ENCODE assay signal across 8 mouse cellular contexts in the genomic region with DNA sequence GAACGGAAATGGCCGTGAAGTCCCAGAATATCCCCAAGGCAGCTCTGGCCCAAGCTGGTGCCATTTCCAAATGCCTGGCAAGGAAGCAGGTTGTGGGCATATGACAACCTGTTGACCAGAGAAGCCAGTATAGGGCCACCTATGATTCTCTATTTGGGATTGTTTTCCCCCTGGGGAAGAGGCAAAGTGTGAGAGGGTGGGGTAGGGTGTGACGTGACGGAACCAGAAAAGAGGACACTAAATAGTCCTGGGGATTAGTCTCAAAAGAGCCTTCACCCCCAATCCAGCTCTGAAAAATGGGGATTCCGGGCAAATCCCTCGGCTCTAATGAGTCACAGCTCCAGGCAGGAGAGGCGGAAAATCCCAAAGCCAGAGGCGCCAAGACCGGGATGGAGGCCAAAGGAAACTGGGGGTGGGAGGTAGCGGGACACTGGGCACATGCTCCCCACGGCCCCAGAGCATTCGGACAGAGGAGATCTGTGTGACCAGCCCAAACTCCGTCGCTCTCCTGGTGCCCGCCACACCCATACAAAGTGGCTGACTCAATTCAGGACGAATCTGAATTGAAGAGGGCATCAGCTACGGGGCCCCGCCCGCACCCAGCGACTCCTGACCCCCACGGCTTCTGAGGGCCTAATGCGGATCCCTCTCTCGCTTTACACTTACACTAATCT. TPM values are rescaled to one million over a fixed set of nuclear protein-coding genes. Genes with fewer than 3 reads are reported as not detected.
A peak's percentile ranks its signal among the peaks of the same experiment; 100 is the strongest.
DNase-seq lines count a peak whose midpoint lies in the region; ATAC-seq and TF ChIP-seq lines count a peak whose summit lies in the region.

No protein-coding gene starts in this region.

- peak overlapping the region; percentile 95 for H3K9ac ChIP-seq in liver, adult 2 months (ENCODE audit: low read depth, low read length)
- peak overlapping the region; percentile 90 for H3K9ac ChIP-seq in heart, postnatal 0 days (replicated peaks; ENCODE audit: low read depth, low read length)

- WGBS in liver, adult 2 months, result 9% methylated on average over 23 of the region's 23 CpGs
- WGBS in heart, postnatal 0 days, result 6% methylated on average over 23 of the region's 23 CpGs
- WGBS in midbrain, embryonic 10.5 days, result 4% methylated on average over 23 of the region's 23 CpGs

- H3K4me1 ChIP-seq in liver, adult 2 months (ENCODE audit: control insufficient read depth, insufficient read depth, low read length), result peaks cover 20% of the 10 kb centered on the region
- H3K4me1 ChIP-seq in embryonic fibroblast, embryonic 13.5 days (ENCODE audit: control insufficient read depth, insufficient read depth, low read length), result peaks cover 11% of the 10 kb centered on the region
- H3K4me1 ChIP-seq in heart, postnatal 0 days (ENCODE audit: control insufficient read depth, insufficient read depth), result peaks cover 35% of the 10 kb centered on the region
- H3K4me1 ChIP-seq in midbrain, embryonic 10.5 days, result peaks cover 58% of the 10 kb centered on the region

- no peaks in the 10 kb centered on the region for H3K36me3 ChIP-seq in liver, adult 2 months (ENCODE audit: control insufficient read depth, insufficient read depth, low read length)
- peaks cover 14% of the 10 kb centered on the region; the same call in 1 of the 2 replicates for H3K36me3 ChIP-seq in heart, postnatal 0 days (replicated peaks; ENCODE audit: control insufficient read depth, insufficient read depth, low read length)
- no peaks in the 10 kb centered on the region for H3K36me3 ChIP-seq in midbrain, embryonic 10.5 days

- no peak for TF ChIP-seq CTCF in liver, adult 2 months (IDR thresholded peaks at IDR 0.05; ENCODE audit: low read depth, low read length)
- TF ChIP-seq CTCF in embryonic fibroblast, embryonic 13.5 days (IDR thresholded peaks at IDR 0.05; ENCODE audit: borderline replicate concordance, insufficient read depth, low read length), result no peak
- TF ChIP-seq CTCF in heart, postnatal 0 days (IDR thresholded peaks at IDR 0.05; ENCODE audit: low read depth), result no peak

- H3K4me3 ChIP-seq in liver, adult 2 months (ENCODE audit: insufficient read depth, low read depth, low read length), result peak overlapping the region; percentile 87
- peak overlapping the region; percentile 67 for H3K4me3 ChIP-seq in embryonic fibroblast, embryonic 13.5 days (ENCODE audit: insufficient read depth, low read length)
- H3K4me3 ChIP-seq in heart, postnatal 0 days (ENCODE audit: low read depth, low read length), result peak overlapping the region; percentile 89
- peak overlapping the region; percentile 46 for H3K4me3 ChIP-seq in midbrain, embryonic 10.5 days

- H3K9me3 ChIP-seq in heart, postnatal 0 days (replicated peaks; ENCODE audit: control insufficient read depth, low read length), result no peaks in the 10 kb centered on the region
- no peaks in the 10 kb centered on the region for H3K9me3 ChIP-seq in midbrain, embryonic 10.5 days (replicated peaks)

- peak overlapping the region; percentile 37 for H3K27ac ChIP-seq in liver, adult 2 months (replicated peaks; ENCODE audit: insufficient read depth, low read depth, low read length)
- peak overlapping the region; percentile 66 for H3K27ac ChIP-seq in embryonic fibroblast, embryonic 13.5 days (ENCODE audit: insufficient read depth, low read length)
- peak overlapping the region; percentile 95 for H3K27ac ChIP-seq in heart, postnatal 0 days (ENCODE audit: low read depth)
- H3K27ac ChIP-seq in midbrain, embryonic 10.5 days (replicated peaks), result no peak overlapping the region

- TF ChIP-seq EP300 in heart, postnatal 0 days (IDR thresholded peaks at IDR 0.05; ENCODE audit: low read depth), result no peak

- no peaks in the 10 kb centered on the region for H3K27me3 ChIP-seq in liver, adult 2 months (ENCODE audit: control insufficient read depth, insufficient read depth, low read length)
- H3K27me3 ChIP-seq in heart, postnatal 0 days (ENCODE audit: control insufficient read depth, insufficient read depth, low read length), result no peaks in the 10 kb centered on the region
- H3K27me3 ChIP-seq in midbrain, embryonic 10.5 days (ENCODE audit: low read depth, poor library complexity, severe bottlenecking), result peaks cover 91% of the 10 kb centered on the region

- H3K4me2 ChIP-seq in heart, postnatal 0 days (ENCODE audit: low read depth, low read length), result peak overlapping the region; percentile 66

- 0 out of 2 replicates have a peak, but pooled peaks have one; percentile 9 for TF ChIP-seq POLR2A in liver, adult 2 months (IDR thresholded peaks at IDR 0.05; ENCODE audit: extremely low read depth, insufficient read depth, low read length)
- peak; percentile 72 for TF ChIP-seq POLR2A in embryonic fibroblast, embryonic 13.5 days (IDR thresholded peaks at IDR 0.05; ENCODE audit: low read depth, low read length)

- no peak for ATAC-seq in heart, postnatal 0 days (ENCODE audit: insufficient read depth, low read depth)

- H3K79me2 ChIP-seq in liver, adult 2 months (ENCODE audit: control insufficient read depth, insufficient read depth, low read length), result peaks cover 2% of the 10 kb centered on the region; the same call in 1 of the 2 replicates

- DNase-seq in liver, adult 2 months (ENCODE audit: extremely low read depth, low read depth, low spot score), result no peak
- DNase-seq in liver, result no peak
- DNase-seq in heart, postnatal 0 days (ENCODE audit: low spot score), result peak; percentile 69
- peak; percentile 74 to 85 for DNase-seq in kidney, postnatal 25 days
- DNase-seq in midbrain, embryonic 10.5 days (ENCODE audit: low spot score), result no peak
- DNase-seq in embryo, embryonic 11 days, result no peak
- no peak for DNase-seq in cerebellum, postnatal 36 days

RNA-seq across cellular contexts. Expression of a gene that starts 18.4 kb away (rescaled TPM):
- 2.9 and 6.6 TPM in 2 replicates for total RNA-seq in liver, adult 2 months (2014; rRNA removed)
- 4.2 and 4.6 TPM in 2 replicates for polyA plus RNA-seq in liver, adult 2 months (2012; rRNA removed)
- polyA plus RNA-seq in embryonic fibroblast, embryonic 13.5 days (2011; ENCODE audit: insufficient read length, low read depth, missing spikeins), result 21.5 and 25.1 TPM in 2 replicates
- 89.0 and 104 TPM in 2 replicates for total RNA-seq in heart, postnatal 0 days (2014; rRNA removed; ENCODE audit: low replicate concordance)
- 42.8 and 43.9 TPM in 2 replicates for polyA plus RNA-seq in heart, postnatal 0 days (2015; fragmentation: Nextera tagmentation; extraction: Ambion mirVana)
- polyA plus RNA-seq in midbrain, embryonic 10.5 days (2016; fragmentation: Nextera tagmentation; extraction: Ambion mirVana), result 2.7 TPM in 2 replicates

RNA-seq across cellular contexts. Expression of a gene that starts 21.8 kb away (rescaled TPM):
- total RNA-seq in liver, adult 2 months (2014; rRNA removed), result 14.8 and 24.8 TPM in 2 replicates
- 166 and 179 TPM in 2 replicates for polyA plus RNA-seq in liver, adult 2 months (2012; rRNA removed)
- polyA plus RNA-seq in embryonic fibroblast, embryonic 13.5 days (2011; ENCODE audit: insufficient read length, low read depth, missing spikeins), result 55.1 and 63.8 TPM in 2 replicates
- total RNA-seq in heart, postnatal 0 days (2014; rRNA removed; ENCODE audit: low replicate concordance), result 113 and 120 TPM in 2 replicates
- polyA plus RNA-seq in heart, postnatal 0 days (2015; fragmentation: Nextera tagmentation; extraction: Ambion mirVana), result 106 and 117 TPM in 2 replicates
- polyA plus RNA-seq in midbrain, embryonic 10.5 days (2016; fragmentation: Nextera tagmentation; extraction: Ambion mirVana), result 91.8 and 109 TPM in 2 replicates

RNA-seq across cellular contexts. Expression of a gene that starts 22.3 kb away (rescaled TPM):
- 3.9 and 5.8 TPM in 2 replicates for total RNA-seq in liver, adult 2 months (2014; rRNA removed)
- polyA plus RNA-seq in liver, adult 2 months (2012; rRNA removed), result 7.7 and 8.3 TPM in 2 replicates
- 2.8 and 2.9 TPM in 2 replicates for polyA plus RNA-seq in embryonic fibroblast, embryonic 13.5 days (2011; ENCODE audit: insufficient read length, low read depth, missing spikeins)
- 5.9 and 15.0 TPM in 2 replicates for total RNA-seq in heart, postnatal 0 days (2014; rRNA removed; ENCODE audit: low replicate concordance)
- polyA plus RNA-seq in heart, postnatal 0 days (2015; fragmentation: Nextera tagmentation; extraction: Ambion mirVana), result 2.7 TPM in 2 replicates
- polyA plus RNA-seq in midbrain, embryonic 10.5 days (2016; fragmentation: Nextera tagmentation; extraction: Ambion mirVana), result 1.4 and 1.8 TPM in 2 replicates

RNA-seq across cellular contexts. Expression of a gene that starts 30.1 kb away (rescaled TPM):
- total RNA-seq in liver, adult 2 months (2014; rRNA removed), result 26.4 and 40.2 TPM in 2 replicates
- 63.7 and 77.7 TPM in 2 replicates for polyA plus RNA-seq in liver, adult 2 months (2012; rRNA removed)
- polyA plus RNA-seq in embryonic fibroblast, embryonic 13.5 days (2011; ENCODE audit: insufficient read length, low read depth, missing spikeins), result 31.6 and 32.5 TPM in 2 replicates
- total RNA-seq in heart, postnatal 0 days (2014; rRNA removed; ENCODE audit: low replicate concordance), result 114 and 153 TPM in 2 replicates
- 79.1 and 80.8 TPM in 2 replicates for polyA plus RNA-seq in heart, postnatal 0 days (2015; fragmentation: Nextera tagmentation; extraction: Ambion mirVana)
- polyA plus RNA-seq in midbrain, embryonic 10.5 days (2016; fragmentation: Nextera tagmentation; extraction: Ambion mirVana), result 113 TPM in 2 replicates

RNA-seq across cellular contexts. Expression of a gene that starts 30.8 kb away (rescaled TPM):
- 0.37 and 0.87 TPM in 2 replicates for total RNA-seq in liver, adult 2 months (2014; rRNA removed)
- 0.54 and 1.4 TPM in 2 replicates for polyA plus RNA-seq in liver, adult 2 months (2012; rRNA removed)
- polyA plus RNA-seq in embryonic fibroblast, embryonic 13.5 days (2011; ENCODE audit: insufficient read length, low read depth, missing spikeins), result not detected in 2 replicates
- 0.27 and 2.7 TPM in 2 replicates for total RNA-seq in heart, postnatal 0 days (2014; rRNA removed; ENCODE audit: low replicate concordance)
- polyA plus RNA-seq in heart, postnatal 0 days (2015; fragmentation: Nextera tagmentation; extraction: Ambion mirVana), result 0.42 and 0.47 TPM in 2 replicates
- 2.5 and 3.1 TPM in 2 replicates for polyA plus RNA-seq in midbrain, embryonic 10.5 days (2016; fragmentation: Nextera tagmentation; extraction: Ambion mirVana)

Comparison
In these comparisons a context has a peak if more than half of its experiments do, and no peak if none do; other contexts are left out.
1. DNase-seq: peak in heart, postnatal 0 days (single experiment) and kidney, postnatal 25 days (2 of 2); none in liver, adult 2 months (single experiment), liver (single experiment), midbrain, embryonic 10.5 days (single experiment), embryo, embryonic 11 days (single experiment) and cerebellum, postnatal 36 days (0 of 2).
2. Peak in every context shown above with its lines, with median percentiles within 50 percentile points of each other: H3K4me3 ChIP-seq.